In the genomic region with DNA sequence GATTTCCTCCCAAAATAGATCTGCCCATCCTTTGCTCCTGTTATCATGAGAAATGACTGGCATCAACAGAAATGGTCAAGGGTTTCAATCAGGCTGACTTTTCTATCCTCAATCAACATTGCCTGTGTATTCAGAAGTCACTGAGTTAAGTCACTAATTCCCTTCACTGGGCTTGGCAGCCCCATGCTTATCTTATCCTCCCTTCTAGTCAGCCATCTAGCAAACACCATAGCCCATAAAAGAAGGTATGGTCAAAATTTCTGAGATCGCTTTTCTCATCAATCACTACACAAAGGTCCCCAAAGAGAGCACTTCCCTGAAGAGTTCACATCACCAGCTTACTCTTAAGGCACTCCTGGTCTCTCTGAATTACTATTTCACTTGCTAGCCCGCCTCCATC, we compare ENCODE assay signal across 10 mouse cellular contexts. TPM values are rescaled to one million over a fixed set of nuclear protein-coding genes. Genes with fewer than 3 reads are reported as not detected.
DNase-seq lines count a peak whose midpoint lies in the region; ATAC-seq and TF ChIP-seq lines count a peak whose summit lies in the region.
"Had no signal": no experiment of that assay in that cellular context is flagged by ENCODE, and none has a peak within 500 bp of the region (broad histone marks: within the 10 kb centered on the region; RNA-seq: fewer than 3 reads in every experiment).

No protein-coding gene starts in this region.

- no peaks in the 10 kb centered on the region for H3K27me3 ChIP-seq in heart, embryonic 14.5 days (ENCODE audit: control insufficient read depth, insufficient read depth, low read length)
- H3K27me3 ChIP-seq in G1E (ENCODE audit: insufficient read depth, low read length) = no peaks in the 10 kb centered on the region
- H3K27me3 ChIP-seq in hindbrain, embryonic 10.5 days (ENCODE audit: insufficient read depth, poor library complexity, severe bottlenecking) = no peaks in the 10 kb centered on the region
- H3K27me3 ChIP-seq in liver, postnatal 0 days (ENCODE audit: insufficient read depth, low read length) = no peaks in the 10 kb centered on the region

- peak overlapping the region; percentile 81 for H3K9ac ChIP-seq in heart, embryonic 14.5 days (ENCODE audit: low read length)
- peak overlapping the region; percentile 87 for H3K9ac ChIP-seq in liver, postnatal 0 days (replicated peaks)

- peak overlapping the region; percentile 86 for H3K4me2 ChIP-seq in heart, embryonic 14.5 days (ENCODE audit: low read length)
- peak overlapping the region; percentile 76 for H3K4me2 ChIP-seq in liver, postnatal 0 days (ENCODE audit: low read depth, low read length)

- H3K36me3 ChIP-seq in heart, embryonic 14.5 days (ENCODE audit: control insufficient read depth, insufficient read depth, low read length) = peaks cover 74% of the 10 kb centered on the region
- H3K36me3 ChIP-seq in G1E (replicated peaks) = peaks cover 77% of the 10 kb centered on the region
- peaks cover 72% of the 10 kb centered on the region for H3K36me3 ChIP-seq in hindbrain, embryonic 10.5 days
- peaks cover 59% of the 10 kb centered on the region for H3K36me3 ChIP-seq in liver, postnatal 0 days (replicated peaks; ENCODE audit: insufficient read depth, low read length)

- 16% methylated on average over 2 of the region's 2 CpGs for WGBS in heart, embryonic 14.5 days
- 12% methylated on average over 2 of the region's 2 CpGs for WGBS in hindbrain, embryonic 10.5 days
- 6% methylated on average over 2 of the region's 2 CpGs for WGBS in liver, postnatal 0 days (ENCODE audit: insufficient replicate concordance)

- peaks cover 2 to 29% of the 10 kb centered on the region in 2 experiments for H3K4me1 ChIP-seq in heart, embryonic 14.5 days (ENCODE audit: control insufficient read depth in 2 of 2, insufficient read depth in 2 of 2, low read length in 2 of 2)
- H3K4me1 ChIP-seq in G1E (ENCODE audit: insufficient read depth, low read depth, low read length) = peaks cover 70% of the 10 kb centered on the region
- peaks cover 38% of the 10 kb centered on the region for H3K4me1 ChIP-seq in hindbrain, embryonic 10.5 days (replicated peaks)
- H3K4me1 ChIP-seq in liver, postnatal 0 days (ENCODE audit: insufficient read depth) = peaks cover 21% of the 10 kb centered on the region

- peak overlapping the region; percentile 94 to 98; a peak in 2 of 4 replicates for H3K27ac ChIP-seq in heart, embryonic 14.5 days (replicated peaks in 1 of 2; ENCODE audit: control insufficient read depth in 1 of 2, insufficient read depth in 1 of 2, low read depth in 2 of 2, low read length in 2 of 2)
- peak overlapping the region; percentile 99 for H3K27ac ChIP-seq in hindbrain, embryonic 10.5 days
- H3K27ac ChIP-seq in liver, postnatal 0 days (ENCODE audit: low read depth) = peak overlapping the region; percentile 98

- DNase-seq in heart, postnatal 4 days = no peak
- DNase-seq in G1E (ENCODE audit: low spot score) = no peak
- DNase-seq in hindbrain, embryonic 10.5 days (ENCODE audit: low spot score) = no peak
- DNase-seq in liver, postnatal 0 days = no peak
- DNase-seq in cerebellum, adult 11-12 months = no peak
- DNase-seq in adrenal gland, adult 18-20 months (ENCODE audit: low spot score in 2 of 2) = no peak
- DNase-seq: gastrocnemius, postnatal 10 days; retina, postnatal 1 day had no signal

- H3K4me3 ChIP-seq in heart, embryonic 14.5 days (ENCODE audit: control insufficient read depth in 1 of 2, insufficient read depth in 1 of 2, low read depth in 1 of 2, low read length in 2 of 2) = peak overlapping the region; percentile 67 to 84
- peak overlapping the region; percentile 90 for H3K4me3 ChIP-seq in G1E (ENCODE audit: low read depth, low read length)
- peak overlapping the region; percentile 74 for H3K4me3 ChIP-seq in hindbrain, embryonic 10.5 days
- peak overlapping the region; percentile 72 for H3K4me3 ChIP-seq in liver, postnatal 0 days (ENCODE audit: low read depth, low read length)

- no peak for ATAC-seq in heart, embryonic 14.5 days (ENCODE audit: insufficient number of reproducible peaks, insufficient read depth, low FRiP score, low read depth)
- ATAC-seq in G1E (ENCODE audit: extremely low read depth, insufficient number of reproducible peaks, low FRiP score, poor library complexity, severe bottlenecking) = no peak
- no peak for ATAC-seq in liver, postnatal 0 days
- no peak for ATAC-seq in frontal cortex, adult (ENCODE audit: low TSS enrichment)

- no peak for TF ChIP-seq CTCF in G1E (IDR thresholded peaks at IDR 0.05; ENCODE audit: low read depth, low read length)
- TF ChIP-seq CTCF in liver, postnatal 0 days (IDR thresholded peaks at IDR 0.05; ENCODE audit: low read depth) = no peak

- TF ChIP-seq EP300 in liver, postnatal 0 days (IDR thresholded peaks at IDR 0.05; ENCODE audit: low read depth) = no peak

- no peaks in the 10 kb centered on the region for H3K9me3 ChIP-seq in heart, embryonic 14.5 days (ENCODE audit: control insufficient read depth, low read length)
- H3K9me3 ChIP-seq in G1E (replicated peaks) = no peaks in the 10 kb centered on the region
- no peaks in the 10 kb centered on the region for H3K9me3 ChIP-seq in hindbrain, embryonic 10.5 days
- H3K9me3 ChIP-seq in liver, postnatal 0 days (ENCODE audit: low read length) = no peaks in the 10 kb centered on the region

RNA-seq across cellular contexts. Expression of a gene that starts 1.4 kb away (rescaled TPM):
- 97.7 and 102 TPM in 2 replicates for polyA plus RNA-seq in heart, embryonic 14.5 days (2014; fragmentation: Nextera tagmentation; extraction: Ambion mirVana)
- total RNA-seq in heart, postnatal 4 days (2021) = 10 to 100 TPM; 33.4 to 41.5 TPM
- total RNA-seq in G1E (2014; fragmentation: Nextera tagmentation) (168 and 174 TPM in 2 replicates), G1E (2017) (373 and 386 TPM in 2 replicates)
- polyA plus RNA-seq in G1E (2012) = 174 and 196 TPM in 2 replicates
- 255 and 317 TPM in 2 replicates for polyA plus RNA-seq in hindbrain, embryonic 10.5 days (2016; fragmentation: Nextera tagmentation; extraction: Ambion mirVana)
- 144 and 150 TPM in 2 replicates for polyA plus RNA-seq in liver, postnatal 0 days (2015; fragmentation: Nextera tagmentation; extraction: Ambion mirVana)
- 10 to 100 TPM; 37.9 to 50.8 TPM for total RNA-seq in adrenal gland, adult 18-20 months (2021)

RNA-seq across cellular contexts. Expression of a gene that starts 6.9 kb away (rescaled TPM):
- 105 and 117 TPM in 2 replicates for polyA plus RNA-seq in heart, embryonic 14.5 days (2014; fragmentation: Nextera tagmentation; extraction: Ambion mirVana)
- 10 to 100 TPM; 53.3 to 56.9 TPM for total RNA-seq in heart, postnatal 4 days (2021)
- 112 and 119 TPM in 2 replicates for total RNA-seq in G1E (2014; fragmentation: Nextera tagmentation)
- total RNA-seq in G1E (2017) = 150 and 155 TPM in 2 replicates
- polyA plus RNA-seq in G1E (2012) = 81.8 and 94.2 TPM in 2 replicates
- polyA plus RNA-seq in hindbrain, embryonic 10.5 days (2016; fragmentation: Nextera tagmentation; extraction: Ambion mirVana) = 259 and 305 TPM in 2 replicates
- polyA plus RNA-seq in liver, postnatal 0 days (2015; fragmentation: Nextera tagmentation; extraction: Ambion mirVana) = 64.2 and 67.0 TPM in 2 replicates
- total RNA-seq in adrenal gland, adult 18-20 months (2021) = 1 to 10 TPM; 2.9 to 3.1 TPM

RNA-seq across cellular contexts. Expression of a gene that starts 7.2 kb away (rescaled TPM):
- 35.4 and 38.3 TPM in 2 replicates for polyA plus RNA-seq in heart, embryonic 14.5 days (2014; fragmentation: Nextera tagmentation; extraction: Ambion mirVana)
- 10 to 100 TPM; 16.0 to 19.2 TPM for total RNA-seq in heart, postnatal 4 days (2021)
- total RNA-seq in G1E (2014; fragmentation: Nextera tagmentation) = 20.7 and 22.3 TPM in 2 replicates
- total RNA-seq in G1E (2017) = 29.2 and 30.0 TPM in 2 replicates
- 12.9 and 13.7 TPM in 2 replicates for polyA plus RNA-seq in G1E (2012)
- polyA plus RNA-seq in hindbrain, embryonic 10.5 days (2016; fragmentation: Nextera tagmentation; extraction: Ambion mirVana) = 37.1 and 40.9 TPM in 2 replicates
- 15.8 and 16.5 TPM in 2 replicates for polyA plus RNA-seq in liver, postnatal 0 days (2015; fragmentation: Nextera tagmentation; extraction: Ambion mirVana)
- total RNA-seq in adrenal gland, adult 18-20 months (2021) = 10 to 100 TPM; 25.7 to 28.9 TPM

RNA-seq across cellular contexts. Expression of a gene that starts 21.3 kb away (rescaled TPM):
- 1.3 TPM in 2 replicates for polyA plus RNA-seq in heart, embryonic 14.5 days (2014; fragmentation: Nextera tagmentation; extraction: Ambion mirVana)
- 1 to 10 TPM; 1.2 to 1.5 TPM for total RNA-seq in heart, postnatal 4 days (2021)
- total RNA-seq in G1E (2014; fragmentation: Nextera tagmentation) (2.8 and 2.9 TPM in 2 replicates), G1E (2017) (0.66 and 0.70 TPM in 2 replicates)
- polyA plus RNA-seq in G1E (2012) = 0.06 TPM in 1 of 2 replicates, not detected in the other
- 0.77 and 1.2 TPM in 2 replicates for polyA plus RNA-seq in hindbrain, embryonic 10.5 days (2016; fragmentation: Nextera tagmentation; extraction: Ambion mirVana)
- polyA plus RNA-seq in liver, postnatal 0 days (2015; fragmentation: Nextera tagmentation; extraction: Ambion mirVana) = 0.06 and 0.20 TPM in 2 replicates
- total RNA-seq in adrenal gland, adult 18-20 months (2021) = under 1 TPM; 0.17 to 0.22 TPM

RNA-seq across cellular contexts. Expression of a gene that starts 21.6 kb away (rescaled TPM):
- polyA plus RNA-seq in heart, embryonic 14.5 days (2014; fragmentation: Nextera tagmentation; extraction: Ambion mirVana) = 49.0 and 58.3 TPM in 2 replicates
- 10 to 100 TPM; 27.3 to 31.4 TPM for total RNA-seq in heart, postnatal 4 days (2021)
- total RNA-seq in G1E (2014; fragmentation: Nextera tagmentation) = 25.4 and 30.8 TPM in 2 replicates
- 30.4 and 30.6 TPM in 2 replicates for total RNA-seq in G1E (2017)
- 84.5 and 102 TPM in 2 replicates for polyA plus RNA-seq in G1E (2012)
- polyA plus RNA-seq in hindbrain, embryonic 10.5 days (2016; fragmentation: Nextera tagmentation; extraction: Ambion mirVana) = 58.8 and 68.1 TPM in 2 replicates
- polyA plus RNA-seq in liver, postnatal 0 days (2015; fragmentation: Nextera tagmentation; extraction: Ambion mirVana) = 20.5 and 21.0 TPM in 2 replicates
- 10 to 100 TPM; 24.5 to 28.2 TPM for total RNA-seq in adrenal gland, adult 18-20 months (2021)
